Mouse (Mus musculus) lung, embryonic 16.5 days (tissue): ENCODE results near the gene Ube2z. TPM values are rescaled to one million over a fixed set of nuclear protein-coding genes. Genes with fewer than 3 reads are reported as not detected.

Experiments used
- ATAC-seq: fragments of 200-750 bp; cut with Nextera tagmentation; 2 replicates; pipeline ENCODE4 v1.8.0; 2017; ENCODE audit warnings: low read depth, mild to moderate bottlenecking, moderate library complexity
- H3K27ac ChIP-seq: fragments of 300-500 bp; sonication (generic); 2 replicates; pipeline ENCODE4 v1.5.1; 2014; ENCODE audit warnings: mild to moderate bottlenecking, control low read depth, low read length
- H3K27me3 ChIP-seq: fragments of 300-500 bp; sonication (generic); 2 replicates; pipeline ENCODE4 v1.6.1; 2014; ENCODE audit warnings: low read depth, low read length, mixed read lengths; ENCODE audit not compliant: control insufficient read depth, insufficient read depth
- H3K36me3 ChIP-seq: fragments of 300-500 bp; sonication (generic); 2 replicates; pipeline ENCODE4 v1.6.1; 2014; ENCODE audit warnings: low read length; ENCODE audit not compliant: control insufficient read depth, insufficient read depth
- H3K4me1 ChIP-seq: fragments of 300-500 bp; sonication (generic); replicated peaks from 2 replicates; pipeline ENCODE4 v1.6.1; 2014; ENCODE audit warnings: low read length, mixed read lengths; ENCODE audit not compliant: control insufficient read depth, insufficient read depth
- H3K4me2 ChIP-seq: fragments of 300-500 bp; sonication (generic); 2 replicates; pipeline ENCODE4 v1.6.1; 2014; ENCODE audit warnings: low read depth, low read length, control low read depth
- H3K4me3 ChIP-seq: fragments of 300-500 bp; sonication (generic); 2 replicates; pipeline ENCODE4 v1.5.1; 2014; ENCODE audit warnings: mild to moderate bottlenecking, low read length, control low read depth
- H3K9ac ChIP-seq: fragments of 300-500 bp; sonication (generic); 2 replicates; pipeline ENCODE4 v1.6.1; 2014; ENCODE audit warnings: low read length, control low read depth
- H3K9me3 ChIP-seq: fragments of 300-500 bp; sonication (generic); 2 replicates; pipeline ENCODE4 v1.6.1; 2016; ENCODE audit warnings: low read length; ENCODE audit not compliant: control insufficient read depth
- WGBS: fragments of 180-500 bp; shearing (Covaris S2); extraction: QIAGEN DNeasy Blood & Tissue Kit; methylation state at CpG from one replicate; pipeline ENCODE4 v1.1.7; 2014; 5-methylcytosine and 5-hydroxymethylcytosine counted together
- polyA plus RNA-seq: library from polyadenylated mRNA; unstranded; fragments of >200 nt; fragmentation: Nextera tagmentation; extraction: Ambion mirVana; gene quantifications from 2 replicates; pipeline ENCODE4 v1.2.1, GENCODE M21; 2015

The Ube2z gene
- polyA plus RNA-seq, 1 experiment from 2014 or later = 36.7 TPM

DNA sequence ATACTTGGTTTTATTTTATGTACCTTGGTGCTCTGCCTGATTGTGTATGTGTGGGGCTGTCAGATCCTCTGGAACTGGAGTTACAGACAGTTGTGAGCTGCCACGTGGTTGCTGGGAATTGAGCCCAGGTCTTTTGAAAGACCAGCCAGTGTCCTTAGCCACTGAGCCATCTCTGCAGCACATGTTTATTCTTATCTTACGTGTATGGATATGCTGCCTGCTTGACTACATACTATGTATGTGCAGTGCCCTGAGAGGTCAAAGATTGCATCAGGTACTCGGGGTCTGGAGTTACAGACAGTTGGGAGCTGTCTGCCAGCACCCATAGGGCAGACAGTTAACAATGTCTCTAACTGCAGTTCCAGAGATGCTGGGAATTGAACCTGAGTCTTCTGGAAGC, 17.5 kb upstream of the Ube2z start:
- Histone ChIP-seq H3K4me2 (no peak overlapping the region), H3K4me1 (no peaks in the 10 kb centered on the region), H3K9me3 (no peaks in the 10 kb centered on the region), H3K27ac (no peak overlapping the region), H3K4me3 (no peak overlapping the region), H3K27me3 (no peaks in the 10 kb centered on the region), H3K9ac (no peak overlapping the region), H3K36me3 (no peaks in the 10 kb centered on the region)
- ATAC-seq = no peak
- WGBS = 50% methylated on average over 3 of the region's 3 CpGs

DNA sequence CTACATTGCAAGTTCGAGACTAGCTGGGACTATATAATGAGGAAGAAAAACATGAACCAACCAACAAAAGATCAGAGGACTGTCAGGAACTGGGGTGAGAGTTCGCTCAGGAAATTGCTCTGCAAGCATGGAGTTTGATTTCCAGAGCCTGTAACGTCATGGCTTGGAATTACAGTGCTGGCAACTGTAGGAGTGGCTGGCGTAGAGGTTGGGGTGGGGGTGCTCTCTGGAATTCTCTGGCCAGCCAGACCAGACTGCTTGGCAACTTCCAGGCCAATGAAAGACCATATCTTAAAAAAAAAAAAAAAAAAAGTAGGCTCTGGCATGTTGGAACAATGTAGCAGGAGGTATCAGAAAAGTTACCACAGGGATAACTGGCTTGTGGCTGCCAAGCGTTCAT, 15.5 kb upstream of the Ube2z start:
- no peak overlapping the region for H3K4me2 ChIP-seq
- ATAC-seq = no peak
- 70% methylated on average over 5 of the region's 5 CpGs for WGBS
- H3K9me3 ChIP-seq = no peaks in the 10 kb centered on the region
- H3K27me3 ChIP-seq = no peaks in the 10 kb centered on the region
- no peak overlapping the region for H3K4me3 ChIP-seq
- H3K9ac ChIP-seq = no peak overlapping the region
- no peak overlapping the region for H3K27ac ChIP-seq
- H3K4me1 ChIP-seq = 0 out of 2 replicates have a peak, but pooled peaks cover 2% of the 10 kb centered on the region
- no peaks in the 10 kb centered on the region for H3K36me3 ChIP-seq

DNA sequence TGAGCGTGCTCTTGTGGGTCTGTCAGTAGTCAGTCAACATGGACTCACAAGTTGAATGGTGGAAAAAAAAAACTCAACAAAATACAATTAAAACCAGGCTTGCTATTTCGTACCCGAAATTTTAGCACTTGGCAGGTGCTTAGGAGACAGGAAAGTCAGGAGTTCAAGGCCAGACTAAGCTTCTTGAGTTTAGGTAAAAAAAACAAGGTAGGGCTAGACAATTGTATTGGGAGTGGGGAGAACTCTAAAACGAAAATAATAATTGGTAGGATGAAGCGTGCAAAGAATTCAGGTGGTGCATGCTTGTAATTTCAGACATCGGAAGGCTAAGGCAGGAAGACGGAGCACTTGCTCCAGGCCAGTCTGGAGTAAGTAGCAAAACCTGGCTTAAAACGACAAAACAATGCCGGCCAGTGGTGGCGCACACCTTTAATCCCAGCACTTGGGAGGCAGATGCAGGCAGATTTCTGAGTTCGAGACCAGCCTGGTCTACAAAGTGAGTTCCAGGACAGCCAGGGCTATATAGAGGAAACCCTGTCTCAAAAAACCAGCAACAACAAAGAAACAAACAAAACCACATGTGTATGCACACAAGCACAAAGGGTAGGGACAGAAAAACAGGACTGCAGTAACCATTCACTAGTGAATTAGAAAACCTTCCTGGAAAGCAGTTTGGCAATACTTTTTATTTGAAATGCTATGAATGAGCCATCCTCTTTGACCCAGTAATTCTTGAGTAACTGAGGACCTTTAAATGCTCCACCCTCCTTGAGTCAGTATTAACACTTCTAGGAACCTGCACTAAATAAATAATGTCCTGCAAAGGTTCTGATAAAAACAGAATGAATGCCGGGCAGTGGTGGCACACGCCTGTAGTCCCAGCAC, 11.3 kb upstream of the Ube2z start:
- H3K4me1 ChIP-seq = peaks cover 13% of the 10 kb centered on the region
- peak overlapping the region; percentile 63 for H3K4me2 ChIP-seq
- no peak for ATAC-seq
- 63% methylated on average over 13 of the region's 13 CpGs for WGBS
- peak overlapping the region; percentile 74 for H3K4me3 ChIP-seq
- peaks cover 8% of the 10 kb centered on the region for H3K36me3 ChIP-seq
- no peaks in the 10 kb centered on the region for H3K27me3 ChIP-seq
- peak overlapping the region; percentile 75 for H3K27ac ChIP-seq
- peak overlapping the region; percentile 54 for H3K9ac ChIP-seq
- no peaks in the 10 kb centered on the region for H3K9me3 ChIP-seq

DNA sequence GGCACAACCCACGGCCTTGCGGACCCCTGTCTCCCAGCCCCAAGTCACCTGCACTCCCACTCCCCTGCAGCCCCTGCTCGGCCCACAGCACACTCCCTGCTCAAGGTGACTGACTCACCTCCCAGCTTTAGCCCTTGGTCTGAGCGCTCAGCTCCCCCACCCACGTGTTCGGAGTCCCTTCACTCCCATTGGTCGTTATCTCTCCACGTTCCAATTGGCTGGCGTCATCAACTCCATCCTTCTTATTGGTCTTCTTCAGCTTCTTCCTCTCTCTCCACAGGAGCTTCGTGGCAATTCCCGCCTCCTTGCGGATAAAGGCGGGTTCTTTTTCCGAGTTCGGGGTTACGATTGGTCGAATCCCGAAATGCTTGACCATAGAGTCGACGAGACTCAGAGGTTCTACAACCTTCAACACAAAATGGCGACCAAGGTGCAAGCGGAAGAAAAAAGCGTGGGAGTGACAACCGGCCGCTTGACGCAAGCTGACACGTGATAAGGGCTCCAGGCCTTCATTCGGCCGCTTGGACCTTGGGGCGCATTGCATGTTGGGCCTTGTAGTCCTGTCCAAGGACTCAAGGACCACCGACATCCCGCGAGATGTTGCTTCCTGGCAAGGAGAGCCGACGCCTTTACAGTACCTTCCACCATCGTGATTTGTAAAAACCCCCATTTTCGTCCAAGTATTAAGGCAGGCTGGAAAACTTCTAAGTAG, 10.5 kb upstream of the Ube2z start, which contains the start of gene Atp5g1:
Atp5g1 (minus strand) TSS at position 162 of the 712 bp plus-strand sequence.
- WGBS = under 1% methylated on average over 37 of the region's 37 CpGs
- peak within 1 kb of the TSS; percentile 87 for H3K9ac ChIP-seq
- peaks cover 13% of the 10 kb centered on the region for H3K4me1 ChIP-seq
- peak; percentile 97 for ATAC-seq
- peak within 1 kb of the TSS; percentile 75 for H3K27ac ChIP-seq
- H3K4me2 ChIP-seq = peak within 1 kb of the TSS; percentile 86
- H3K4me3 ChIP-seq = peak within 1 kb of the TSS; percentile 74
- H3K36me3 ChIP-seq = peaks cover 13% of the 10 kb centered on the region
- H3K9me3 ChIP-seq = no peaks in the 10 kb centered on the region
- no peaks in the 10 kb centered on the region for H3K27me3 ChIP-seq

DNA sequence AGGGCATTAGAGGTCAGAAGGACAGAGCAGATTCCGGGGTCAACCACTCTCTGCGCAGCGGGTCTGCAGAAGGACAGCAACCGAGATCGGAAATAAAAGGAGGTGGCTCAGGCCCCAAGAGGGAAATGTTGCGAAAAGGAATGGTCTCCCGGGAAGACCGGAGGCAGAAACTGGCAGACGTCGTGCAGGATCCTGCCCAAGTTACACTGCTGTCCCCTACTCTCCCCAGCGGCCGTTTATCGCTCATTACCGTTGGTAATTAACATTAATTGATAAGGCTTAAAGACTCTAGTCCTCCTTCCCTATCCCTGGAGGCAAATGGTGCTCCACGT, 10.0 kb upstream of the Ube2z start:
- peaks cover 15% of the 10 kb centered on the region for H3K36me3 ChIP-seq
- H3K4me3 ChIP-seq = peak overlapping the region; percentile 74
- H3K9me3 ChIP-seq = no peaks in the 10 kb centered on the region
- WGBS = under 1% methylated on average over 15 of the region's 15 CpGs
- H3K27me3 ChIP-seq = no peaks in the 10 kb centered on the region
- H3K27ac ChIP-seq = peak overlapping the region; percentile 66
- peak overlapping the region; percentile 86 for H3K4me2 ChIP-seq
- no peak for ATAC-seq
- peaks cover 13% of the 10 kb centered on the region for H3K4me1 ChIP-seq
- H3K9ac ChIP-seq = peak overlapping the region; percentile 87

DNA sequence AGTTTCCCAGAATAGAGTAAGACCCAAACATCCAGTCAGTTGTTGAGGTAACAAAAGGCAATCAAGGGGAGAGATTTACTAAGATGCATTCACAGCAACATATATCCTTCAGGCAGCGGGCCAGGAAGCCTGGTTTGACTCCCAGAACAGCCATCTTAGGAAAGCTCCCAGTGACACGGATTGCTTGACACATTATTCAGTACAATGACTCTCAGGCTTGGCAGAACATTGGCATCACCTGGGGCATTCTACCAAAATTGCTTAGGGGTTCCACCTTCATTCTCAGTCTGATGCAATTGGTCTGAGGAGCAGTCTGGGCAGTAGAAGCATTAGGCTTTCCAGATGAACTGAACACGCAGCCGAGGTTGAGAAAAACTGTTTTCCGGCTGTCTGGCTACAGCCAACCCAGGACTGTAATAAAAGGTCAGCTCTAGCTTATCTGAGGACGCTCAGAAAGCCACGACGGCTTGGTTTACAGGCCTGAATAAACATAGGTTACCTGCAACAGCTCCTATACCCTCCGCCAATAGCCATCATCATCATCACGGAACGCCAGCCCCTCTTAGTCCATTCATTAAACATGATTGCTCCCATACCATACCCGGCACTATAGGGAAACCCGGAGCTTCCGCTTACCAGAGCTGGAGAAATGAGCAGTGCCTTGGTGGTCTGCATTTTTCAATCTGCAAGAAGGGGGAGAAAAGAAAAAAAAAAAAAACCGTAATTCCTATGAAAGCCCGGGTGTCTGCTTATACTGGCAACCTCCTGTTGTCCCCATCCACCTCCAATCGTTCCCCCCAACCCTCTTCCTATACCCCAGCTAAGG, 9.4 kb upstream of the Ube2z start:
- Histone ChIP-seq H3K27me3 (no peaks in the 10 kb centered on the region), H3K9ac (peak overlapping the region; percentile 87), H3K27ac (peak overlapping the region; percentile 66), H3K4me2 (peak overlapping the region; percentile 86), H3K4me3 (peak overlapping the region; percentile 74), H3K9me3 (no peaks in the 10 kb centered on the region), H3K36me3 (peaks cover 15% of the 10 kb centered on the region), H3K4me1 (peaks cover 13% of the 10 kb centered on the region)
- no peak for ATAC-seq
- WGBS = 10% methylated on average over 17 of the region's 17 CpGs

DNA sequence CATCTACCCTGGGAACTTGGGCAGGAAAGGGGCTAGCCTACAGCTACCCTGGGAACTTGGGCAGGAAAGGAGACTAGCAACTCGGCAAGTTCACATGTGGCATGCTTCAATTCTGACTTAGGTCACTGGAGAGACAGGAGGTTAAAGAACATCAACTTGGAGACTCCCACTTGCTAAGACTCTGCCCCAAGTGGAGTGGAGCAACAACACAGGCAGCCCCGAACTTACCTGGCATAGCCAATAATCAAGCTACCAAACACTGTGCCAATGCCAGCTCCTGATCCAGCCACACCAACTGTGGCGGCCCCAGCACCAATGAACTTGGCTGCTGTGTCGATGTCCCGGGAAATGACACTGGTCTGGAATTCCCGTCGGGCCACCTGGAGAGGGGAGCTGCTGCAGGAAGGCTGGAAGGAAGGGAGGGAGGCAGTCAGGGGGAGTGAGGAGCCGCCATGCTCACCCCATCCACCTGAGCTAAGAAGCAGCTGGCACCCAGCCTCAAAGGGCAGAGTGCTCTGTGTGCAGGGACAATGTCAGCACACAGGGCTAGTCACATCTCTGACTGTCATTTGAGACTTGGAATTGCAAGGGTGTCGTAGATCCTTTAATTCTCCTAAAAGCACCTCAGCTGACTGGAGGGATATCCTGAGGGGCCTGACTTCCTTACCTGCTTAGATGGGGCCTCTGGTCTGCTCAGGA, 8.3 kb upstream of the Ube2z start:
- no peaks in the 10 kb centered on the region for H3K9me3 ChIP-seq
- H3K4me2 ChIP-seq = no peak overlapping the region
- peaks cover 13% of the 10 kb centered on the region for H3K4me1 ChIP-seq
- WGBS = 76% methylated on average over 7 of the region's 9 CpGs
- H3K4me3 ChIP-seq = no peak overlapping the region
- H3K27ac ChIP-seq = no peak overlapping the region
- no peaks in the 10 kb centered on the region for H3K27me3 ChIP-seq
- no peak overlapping the region; the same call in 1 of the 2 replicates for H3K9ac ChIP-seq
- H3K36me3 ChIP-seq = peaks cover 15% of the 10 kb centered on the region
- no peak for ATAC-seq

DNA sequence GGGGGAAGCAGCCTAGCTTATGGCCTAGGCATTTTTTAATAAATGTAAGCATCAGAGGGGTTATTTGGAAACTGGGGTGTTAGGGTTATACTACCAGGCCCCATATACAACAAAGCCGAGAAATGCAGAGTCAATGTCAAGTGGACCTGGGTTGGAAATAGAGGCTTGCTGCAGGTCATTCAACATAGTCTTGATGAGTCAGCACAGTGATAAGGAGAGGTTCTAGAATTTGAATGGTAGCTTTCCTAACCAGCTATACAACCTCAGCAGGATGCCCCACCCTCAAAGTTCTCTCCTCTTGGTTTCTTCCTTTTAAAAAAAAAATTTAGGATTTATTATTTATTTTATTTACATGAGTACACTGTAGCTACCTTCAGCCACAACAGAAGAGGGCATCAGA, 5.8 kb upstream of the Ube2z start:
- Histone ChIP-seq H3K9ac (no peak overlapping the region), H3K4me3 (no peak overlapping the region), H3K9me3 (no peaks in the 10 kb centered on the region), H3K27me3 (no peaks in the 10 kb centered on the region), H3K4me1 (peaks cover 11% of the 10 kb centered on the region), H3K27ac (no peak overlapping the region), H3K4me2 (no peak overlapping the region), H3K36me3 (peaks cover 15% of the 10 kb centered on the region)
- 92% methylated on average over 1 of the region's 1 CpGs for WGBS
- ATAC-seq = no peak
